Mouse (Mus musculus): ENCODE data around the gene Tubg1. TPM values are rescaled to one million over a fixed set of nuclear protein-coding genes. Genes with fewer than 3 reads are reported as not detected.

Gene Tubg1
- polyA plus RNA-seq, 1 experiment: 27.3 TPM

DNA sequence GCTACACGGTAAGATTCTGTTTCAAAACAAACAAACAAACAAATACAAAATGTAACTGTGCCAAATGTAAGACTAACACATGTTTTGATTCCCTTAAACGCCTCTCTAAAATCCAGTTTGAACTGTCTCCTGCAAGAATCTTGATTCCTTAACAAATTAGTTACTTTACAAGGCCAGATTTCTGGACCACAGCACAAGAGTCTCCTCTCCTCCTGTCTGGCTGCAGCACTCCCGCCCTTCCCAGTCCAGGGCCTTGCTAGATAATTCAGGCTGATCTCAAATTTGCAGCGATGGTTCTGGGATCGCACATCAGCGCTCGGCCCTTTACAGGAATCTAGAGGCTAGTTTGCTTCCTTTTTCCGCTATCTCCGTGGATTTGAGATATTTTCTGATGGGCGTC lies 38.1 kb upstream of the Tubg1 start:
- no peak for TF ChIP-seq CTCF (IDR thresholded peaks at IDR 0.05; ENCODE audit: control insufficient read depth, insufficient read depth, insufficient replicate concordance, low read depth, low read length)
- no peak for TF ChIP-seq POLR2A (IDR thresholded peaks at IDR 0.05; ENCODE audit: control insufficient read depth, low read depth, low read length)
- Histone ChIP-seq H3K27ac (ENCODE audit: control insufficient read depth, insufficient read depth, low read depth, low read length) (peak overlapping the region; percentile 45; the same call in 1 of the 2 replicates), H3K4me3 (ENCODE audit: control insufficient read depth, low read depth, low read length) (no peak overlapping the region; the same call in 1 of the 2 replicates), H3K4me1 (ENCODE audit: control insufficient read depth, insufficient read depth, low read length) (peaks cover 11% of the 10 kb centered on the region), H3K36me3 (ENCODE audit: control insufficient read depth, insufficient read depth, low read length) (no peaks in the 10 kb centered on the region; the same call in 1 of the 2 replicates), H3K27me3 (ENCODE audit: control insufficient read depth, insufficient read depth, low read length) (no peaks in the 10 kb centered on the region)

DNA sequence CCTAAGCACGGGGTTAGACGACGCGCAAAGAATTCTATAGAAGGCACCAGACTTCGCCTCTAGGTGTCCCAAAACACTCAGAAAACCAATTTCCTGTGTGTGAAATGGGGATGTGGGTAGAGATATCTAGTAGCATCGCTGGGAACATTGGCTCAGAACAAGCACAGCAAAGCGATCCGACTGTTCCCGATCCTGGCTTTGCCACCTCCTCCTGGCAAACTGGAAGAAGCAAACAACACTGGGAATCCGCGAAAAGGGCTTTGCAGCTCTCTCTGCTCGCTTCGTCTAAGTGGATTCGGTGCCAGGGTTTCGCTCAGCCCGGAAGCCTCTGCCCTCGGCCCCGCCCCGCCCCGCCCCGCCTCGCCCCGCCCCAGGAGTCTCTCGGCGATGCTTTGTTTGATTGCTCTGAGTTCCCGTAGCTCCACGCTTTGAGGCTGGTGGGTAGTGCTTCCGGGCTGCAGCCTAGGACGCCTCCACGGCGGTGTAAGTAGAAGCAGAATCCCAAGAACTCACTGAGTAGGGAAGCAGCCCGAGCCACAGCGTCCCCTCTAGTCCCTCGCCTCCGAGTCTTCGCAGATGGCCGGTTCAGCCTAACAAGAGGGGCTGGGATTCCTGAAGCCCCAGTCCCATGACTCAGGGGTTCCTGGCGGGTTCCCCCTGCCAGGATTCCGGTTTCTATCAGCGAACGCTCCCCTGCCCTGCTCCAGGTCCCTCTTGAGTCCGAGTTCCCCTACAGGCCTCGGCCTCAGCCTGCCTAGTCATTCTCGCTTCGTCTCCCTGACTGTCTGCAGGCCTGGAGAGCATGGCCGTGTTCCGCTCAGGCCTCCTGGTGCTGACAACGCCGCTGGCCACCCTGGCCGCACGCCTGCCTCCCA lies 37.3 kb upstream of the Tubg1 start, which contains the start of gene Coasy:
Gene Coasy, plus strand, starts transcription at position 358 of the 875 bp plus-strand sequence.
- peak within 1 kb of the TSS; percentile 45 for H3K27ac ChIP-seq (ENCODE audit: control insufficient read depth, insufficient read depth, low read depth, low read length)
- no peak for TF ChIP-seq CTCF (IDR thresholded peaks at IDR 0.05; ENCODE audit: control insufficient read depth, insufficient read depth, insufficient replicate concordance, low read depth, low read length)
- peak; percentile 71 for TF ChIP-seq POLR2A (IDR thresholded peaks at IDR 0.05; ENCODE audit: control insufficient read depth, low read depth, low read length)
- peaks cover 12% of the 10 kb centered on the region for H3K4me1 ChIP-seq (ENCODE audit: control insufficient read depth, insufficient read depth, low read length)
- no peaks in the 10 kb centered on the region for H3K36me3 ChIP-seq (ENCODE audit: control insufficient read depth, insufficient read depth, low read length)
- H3K27me3 ChIP-seq (ENCODE audit: control insufficient read depth, insufficient read depth, low read length): no peaks in the 10 kb centered on the region
- H3K4me3 ChIP-seq (ENCODE audit: control insufficient read depth, low read depth, low read length): peak within 1 kb of the TSS; percentile 80

DNA sequence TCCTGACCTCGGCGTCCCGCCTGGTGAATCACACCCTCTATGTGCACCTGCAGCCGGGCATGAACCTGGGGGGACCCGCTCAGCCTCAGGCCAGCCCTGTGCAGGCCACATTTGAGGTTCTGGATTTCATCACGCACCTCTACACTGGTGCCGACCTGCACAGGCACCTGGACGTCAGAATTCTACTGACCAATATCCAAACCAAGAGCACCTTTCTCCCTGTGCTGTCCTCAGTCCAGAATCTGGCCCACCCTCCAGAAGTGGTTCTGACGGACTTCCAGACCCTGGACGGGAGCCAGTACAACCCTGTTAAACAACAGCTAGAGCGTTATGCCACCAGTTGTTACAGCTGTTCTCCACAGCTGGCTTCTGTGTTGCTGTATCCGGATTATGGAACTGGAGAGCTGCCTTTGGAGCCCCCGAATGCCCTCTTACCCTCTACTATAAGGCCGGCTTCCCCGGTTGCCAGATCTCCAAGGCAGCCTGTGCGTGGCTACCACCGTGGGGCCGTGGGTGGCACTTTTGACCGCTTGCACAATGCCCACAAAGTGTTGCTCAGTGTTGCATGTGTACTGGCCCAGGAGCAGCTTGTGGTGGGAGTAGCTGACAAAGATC lies 36.5 kb upstream of the Tubg1 start:
- Histone ChIP-seq H3K36me3 (ENCODE audit: control insufficient read depth, insufficient read depth, low read length) (no peaks in the 10 kb centered on the region), H3K4me1 (ENCODE audit: control insufficient read depth, insufficient read depth, low read length) (peaks cover 18% of the 10 kb centered on the region), H3K4me3 (ENCODE audit: control insufficient read depth, low read depth, low read length) (peak overlapping the region; percentile 80), H3K27ac (ENCODE audit: control insufficient read depth, insufficient read depth, low read depth, low read length) (peak overlapping the region; percentile 41; the same call in 1 of the 2 replicates), H3K27me3 (ENCODE audit: control insufficient read depth, insufficient read depth, low read length) (no peaks in the 10 kb centered on the region)
- no peak for TF ChIP-seq CTCF (IDR thresholded peaks at IDR 0.05; ENCODE audit: control insufficient read depth, insufficient read depth, insufficient replicate concordance, low read depth, low read length)
- no peak for TF ChIP-seq POLR2A (IDR thresholded peaks at IDR 0.05; ENCODE audit: control insufficient read depth, low read depth, low read length)

DNA sequence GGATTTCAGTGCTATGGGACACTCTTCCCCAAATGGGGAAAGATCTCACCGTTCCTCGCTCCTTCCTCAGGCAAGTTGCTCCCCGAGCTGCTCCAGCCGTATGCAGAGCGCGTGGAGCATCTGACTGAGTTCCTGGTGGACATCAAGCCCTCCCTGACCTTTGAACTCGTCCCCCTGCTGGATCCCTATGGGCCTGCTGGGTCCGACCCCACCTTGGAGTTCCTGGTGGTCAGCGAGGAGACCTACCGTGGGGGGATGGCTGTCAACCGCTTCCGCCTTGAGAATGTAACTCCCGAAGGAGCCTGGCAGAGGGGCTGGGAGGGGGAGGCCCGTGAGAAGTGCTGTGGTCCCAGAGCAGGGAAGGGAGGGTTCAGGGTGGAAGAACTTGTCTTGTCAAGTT lies 35.5 kb upstream of the Tubg1 start:
- TF ChIP-seq POLR2A (IDR thresholded peaks at IDR 0.05; ENCODE audit: control insufficient read depth, low read depth, low read length) (no peak), CTCF (IDR thresholded peaks at IDR 0.05; ENCODE audit: control insufficient read depth, insufficient read depth, insufficient replicate concordance, low read depth, low read length) (no peak)
- peaks cover 18% of the 10 kb centered on the region for H3K4me1 ChIP-seq (ENCODE audit: control insufficient read depth, insufficient read depth, low read length)
- H3K4me3 ChIP-seq (ENCODE audit: control insufficient read depth, low read depth, low read length): no peak overlapping the region
- H3K27ac ChIP-seq (ENCODE audit: control insufficient read depth, insufficient read depth, low read depth, low read length): no peak overlapping the region
- H3K27me3 ChIP-seq (ENCODE audit: control insufficient read depth, insufficient read depth, low read length): no peaks in the 10 kb centered on the region
- no peaks in the 10 kb centered on the region for H3K36me3 ChIP-seq (ENCODE audit: control insufficient read depth, insufficient read depth, low read length)

DNA sequence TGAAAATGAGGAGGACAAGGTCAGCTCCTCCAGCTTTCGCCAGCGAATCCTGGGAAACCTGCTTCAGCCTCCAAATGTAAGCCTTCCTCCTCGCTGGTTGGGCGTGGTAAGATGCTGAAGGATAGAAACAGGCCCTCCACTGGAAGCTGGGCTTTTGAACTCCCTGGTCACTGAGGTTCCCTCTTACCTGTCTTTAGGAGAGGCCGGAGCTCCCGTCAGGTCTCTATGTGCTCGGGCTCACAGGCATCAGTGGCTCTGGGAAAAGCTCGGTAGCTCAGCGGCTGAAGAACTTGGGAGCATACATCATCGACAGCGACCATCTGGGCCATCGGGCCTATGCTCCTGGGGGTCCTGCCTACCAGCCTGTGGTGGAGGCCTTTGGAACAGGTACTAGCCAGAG lies 34.9 kb upstream of the Tubg1 start:
- Histone ChIP-seq H3K27me3 (ENCODE audit: control insufficient read depth, insufficient read depth, low read length) (no peaks in the 10 kb centered on the region), H3K36me3 (ENCODE audit: control insufficient read depth, insufficient read depth, low read length) (no peaks in the 10 kb centered on the region), H3K27ac (ENCODE audit: control insufficient read depth, insufficient read depth, low read depth, low read length) (no peak overlapping the region), H3K4me3 (ENCODE audit: control insufficient read depth, low read depth, low read length) (no peak overlapping the region), H3K4me1 (ENCODE audit: control insufficient read depth, insufficient read depth, low read length) (peaks cover 16% of the 10 kb centered on the region)
- no peak for TF ChIP-seq POLR2A (IDR thresholded peaks at IDR 0.05; ENCODE audit: control insufficient read depth, low read depth, low read length)
- TF ChIP-seq CTCF (IDR thresholded peaks at IDR 0.05; ENCODE audit: control insufficient read depth, insufficient read depth, insufficient replicate concordance, low read depth, low read length): no peak

DNA sequence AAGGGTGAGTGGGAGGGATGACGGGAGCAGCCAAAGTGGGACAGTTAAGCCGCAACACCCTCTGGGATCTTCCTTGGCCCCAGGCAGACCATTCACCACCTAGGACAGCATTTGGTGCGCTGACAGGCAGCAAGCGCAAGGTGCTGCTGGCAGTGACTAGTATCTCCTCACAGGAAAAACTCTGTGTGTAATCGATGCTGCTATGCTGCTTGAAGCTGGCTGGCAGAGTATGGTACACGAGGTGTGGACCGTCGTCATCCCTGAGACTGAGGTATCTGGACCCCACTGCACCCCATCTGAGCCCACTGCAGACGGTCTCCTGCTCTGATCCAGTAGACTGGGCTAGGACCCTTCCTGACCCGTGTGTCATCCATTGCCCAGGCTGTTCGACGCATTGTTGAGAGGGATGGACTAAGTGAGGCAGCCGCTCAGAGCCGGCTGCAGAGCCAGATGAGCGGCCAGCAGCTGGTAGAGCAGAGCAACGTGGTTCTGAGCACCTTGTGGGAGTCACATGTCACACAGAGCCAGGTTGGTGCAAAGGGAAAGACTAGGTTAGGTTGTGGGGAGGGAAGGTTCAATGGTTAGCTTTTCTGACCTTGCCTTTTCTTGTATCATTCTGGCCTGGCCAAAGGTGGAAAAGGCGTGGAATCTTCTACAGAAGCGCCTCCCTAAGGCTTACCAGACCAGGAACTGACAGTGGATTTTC lies 34.0 kb upstream of the Tubg1 start:
- no peak for TF ChIP-seq CTCF (IDR thresholded peaks at IDR 0.05; ENCODE audit: control insufficient read depth, insufficient read depth, insufficient replicate concordance, low read depth, low read length)
- no peak for TF ChIP-seq POLR2A (IDR thresholded peaks at IDR 0.05; ENCODE audit: control insufficient read depth, low read depth, low read length)
- Histone ChIP-seq H3K4me3 (ENCODE audit: control insufficient read depth, low read depth, low read length) (no peak overlapping the region), H3K4me1 (ENCODE audit: control insufficient read depth, insufficient read depth, low read length) (peaks cover 15% of the 10 kb centered on the region), H3K36me3 (ENCODE audit: control insufficient read depth, insufficient read depth, low read length) (no peaks in the 10 kb centered on the region), H3K27ac (ENCODE audit: control insufficient read depth, insufficient read depth, low read depth, low read length) (no peak overlapping the region), H3K27me3 (ENCODE audit: control insufficient read depth, insufficient read depth, low read length) (no peaks in the 10 kb centered on the region)

DNA sequence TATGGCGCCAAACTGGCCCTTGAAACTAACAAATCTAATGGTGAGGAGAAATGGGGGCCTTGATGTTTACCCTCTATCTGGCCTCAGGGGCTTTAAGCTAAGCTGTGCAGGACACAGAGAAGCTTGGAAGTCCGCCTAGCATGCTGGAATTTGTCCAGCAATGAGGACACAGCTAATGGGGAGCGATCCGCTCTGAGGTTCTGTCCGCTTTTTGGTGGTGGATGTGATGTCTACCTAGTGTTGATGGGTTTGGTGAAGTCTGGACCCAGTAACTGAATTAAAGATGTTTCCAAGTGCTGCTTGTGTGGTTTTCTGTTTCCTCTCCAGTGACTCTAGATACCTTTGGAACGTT lies 33.4 kb upstream of the Tubg1 start:
- no peak for TF ChIP-seq POLR2A (IDR thresholded peaks at IDR 0.05; ENCODE audit: control insufficient read depth, low read depth, low read length)
- TF ChIP-seq CTCF (IDR thresholded peaks at IDR 0.05; ENCODE audit: control insufficient read depth, insufficient read depth, insufficient replicate concordance, low read depth, low read length): no peak
- no peaks in the 10 kb centered on the region; the same call in 1 of the 2 replicates for H3K36me3 ChIP-seq (ENCODE audit: control insufficient read depth, insufficient read depth, low read length)
- H3K27ac ChIP-seq (ENCODE audit: control insufficient read depth, insufficient read depth, low read depth, low read length): 0 out of 2 replicates have a peak overlapping the region, but pooled peaks have one; percentile 65
- H3K27me3 ChIP-seq (ENCODE audit: control insufficient read depth, insufficient read depth, low read length): no peaks in the 10 kb centered on the region
- peaks cover 15% of the 10 kb centered on the region for H3K4me1 ChIP-seq (ENCODE audit: control insufficient read depth, insufficient read depth, low read length)
- H3K4me3 ChIP-seq (ENCODE audit: control insufficient read depth, low read depth, low read length): no peak overlapping the region
